Mouse (Mus musculus) mouse trophoblast stem cell (cell line): ENCODE data around the gene Trio.

Experiments used
- in situ Hi-C, 2 experiments: fragments of 300-500 bp; cut with MseI, MboI; formaldehyde crosslinking; loops; 2 replicates in 1 of 2; 3 replicates in 1 of 2; pipeline ENCODE4 v1.15.1; 2025

The Trio gene

DNA sequence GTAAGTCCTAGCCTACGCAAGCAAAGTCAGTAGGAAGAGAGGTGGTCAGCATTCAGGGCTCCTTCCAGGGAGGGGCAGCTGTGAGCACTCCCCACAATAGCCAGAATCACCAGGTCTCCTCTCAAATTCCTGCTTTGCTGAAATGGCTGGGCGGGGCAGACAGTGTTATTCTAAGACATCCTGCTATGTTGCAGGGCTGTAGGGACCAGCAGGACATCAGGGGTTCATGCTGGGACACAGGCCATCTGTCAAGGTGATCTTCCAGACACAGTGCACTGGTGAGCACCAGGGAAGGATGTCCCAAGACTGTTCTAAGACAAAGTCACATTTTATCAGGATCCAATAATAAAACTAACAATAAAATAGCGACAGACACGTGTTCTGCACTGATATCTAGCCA, 224.5 kb downstream of the Trio start:
- in situ Hi-C loops, result no loop called here

DNA sequence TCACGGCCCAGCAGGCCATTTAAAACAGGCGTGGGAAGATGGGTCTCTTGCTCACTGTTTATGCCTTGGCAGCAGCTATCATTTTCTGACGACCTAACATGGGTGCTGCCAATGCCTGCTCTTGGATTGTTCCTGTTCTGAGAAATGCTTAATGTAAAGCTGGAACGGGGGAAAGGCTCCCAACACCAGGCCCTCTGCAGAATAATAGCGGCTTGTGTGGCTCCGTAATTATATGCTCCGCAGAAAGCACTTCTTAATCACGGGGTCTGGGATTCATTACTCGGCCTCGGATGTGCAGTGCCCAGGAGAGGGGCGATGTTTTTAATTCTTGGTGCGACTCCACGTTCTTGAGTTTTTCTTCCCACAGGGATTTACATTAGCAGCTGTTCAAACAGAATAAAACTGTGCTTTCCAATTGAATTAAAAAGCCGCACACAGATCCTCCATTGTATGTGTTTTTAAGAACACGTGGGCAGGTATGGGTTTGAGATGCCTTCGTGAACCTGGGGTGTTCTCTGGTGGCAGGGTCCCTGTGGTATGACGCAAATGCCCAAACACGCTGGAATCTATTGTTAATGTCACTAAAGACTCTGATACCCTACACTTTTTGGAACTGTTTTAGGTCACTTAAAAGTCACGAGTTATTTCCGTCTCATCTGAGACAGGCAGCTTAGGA, 228.0 kb downstream of the Trio start:
- in situ Hi-C loops, result no loop called here

DNA sequence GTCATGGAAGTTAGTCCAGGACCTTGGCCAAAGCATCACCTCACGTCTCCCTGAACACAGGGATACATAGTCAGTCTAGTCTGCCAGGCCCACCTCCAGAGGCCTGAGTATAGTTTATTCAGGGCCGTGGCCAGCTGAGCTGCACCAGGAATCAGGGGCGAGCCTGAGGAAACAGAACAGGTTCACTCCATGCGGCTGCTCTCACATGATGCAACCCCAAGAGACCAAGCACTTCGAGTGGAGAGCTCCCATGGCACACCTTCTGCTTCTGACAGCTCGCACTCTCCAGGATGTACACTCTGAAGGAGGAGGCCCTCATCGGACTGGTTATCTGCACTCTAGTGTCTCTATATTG, 228.8 kb downstream of the Trio start:
- in situ Hi-C loops, result no loop called here

DNA sequence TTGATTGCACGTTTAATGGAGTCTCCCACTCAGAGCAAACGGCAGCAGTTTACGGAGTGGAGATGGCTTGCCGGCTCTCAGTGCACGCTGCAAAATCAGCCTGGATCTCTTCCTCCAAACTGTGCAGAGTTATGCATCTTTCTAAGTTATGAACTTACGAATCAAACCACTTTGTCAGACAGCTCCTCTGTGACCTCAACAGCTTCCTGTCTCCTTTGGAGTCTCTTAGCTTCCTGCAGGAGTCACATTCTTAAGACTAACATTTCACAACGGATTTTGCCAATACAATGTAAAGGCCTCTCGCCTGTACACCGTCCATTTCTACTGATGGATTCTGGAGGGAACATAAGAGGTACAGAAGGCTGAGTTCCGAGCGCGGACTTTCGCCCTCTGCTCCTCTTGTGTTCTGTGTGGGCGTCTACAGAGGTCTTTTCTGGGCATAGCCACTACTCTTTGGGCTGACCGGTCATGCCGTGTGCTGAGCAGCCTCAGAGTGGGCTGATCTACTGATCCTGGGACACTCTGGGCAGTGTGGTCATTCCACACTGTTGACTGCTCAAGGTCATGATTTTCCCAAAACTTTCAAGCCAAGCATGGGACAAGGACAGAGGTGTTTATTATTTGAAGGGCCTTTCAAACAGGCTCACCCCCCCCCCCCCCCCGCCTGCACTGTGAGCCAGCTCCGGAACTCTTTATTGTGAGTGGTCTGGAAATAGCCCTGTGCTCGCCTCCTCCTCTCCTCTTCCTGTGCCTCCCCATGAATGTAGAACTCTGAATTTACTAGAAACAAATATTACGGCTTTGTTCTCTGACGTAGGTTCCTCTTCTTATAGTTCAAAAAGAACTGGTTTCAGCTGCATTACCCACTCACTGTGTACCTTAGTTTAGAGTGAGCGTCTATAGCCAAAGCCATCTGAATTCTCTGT, 229.4 kb downstream of the Trio start:
- in situ Hi-C loops, result no loop called here

DNA sequence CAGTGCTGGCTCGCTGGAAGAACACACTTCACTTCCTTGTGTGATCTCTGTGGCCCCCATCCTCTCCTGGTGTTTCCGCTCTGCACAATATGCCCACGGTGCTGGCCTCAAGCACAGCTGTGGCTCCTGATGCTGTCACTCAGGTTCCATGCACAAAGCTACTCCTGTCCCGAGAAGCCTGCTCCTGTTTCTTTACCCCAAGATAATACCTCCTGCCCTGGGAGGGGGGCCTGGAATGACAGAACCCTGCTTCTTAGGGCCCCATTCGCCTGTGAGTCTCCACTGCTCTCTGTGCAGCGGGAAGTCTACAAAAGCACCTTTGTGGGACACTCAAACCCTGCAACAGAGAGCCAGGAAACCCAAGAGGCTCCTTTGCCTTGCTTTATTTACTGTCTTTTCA, 232.4 kb downstream of the Trio start:
- in situ Hi-C loops, result no loop called here

GRCm38 (mm10) chr15:27792473-27792872, 233.2 kb downstream of the Trio start:
- in situ Hi-C loops, result no loop called here

DNA sequence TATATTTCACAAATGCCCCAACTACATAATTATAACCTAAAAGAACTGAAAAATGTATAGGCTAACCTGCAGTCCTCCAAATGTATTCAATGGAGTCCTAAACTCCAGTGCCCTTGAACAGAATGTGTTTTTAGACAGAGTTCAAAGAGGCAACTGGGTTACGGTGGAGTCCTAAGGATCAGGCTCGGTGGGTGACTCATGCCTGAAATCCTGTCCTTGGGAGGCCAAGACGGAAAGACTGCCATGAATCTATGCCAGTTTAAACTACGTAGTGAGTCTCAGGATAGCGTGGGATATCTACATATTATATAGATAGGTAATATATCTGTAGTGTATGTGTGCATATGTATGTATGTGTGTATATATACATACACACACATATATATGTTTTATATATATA, 234.5 kb downstream of the Trio start:
- in situ Hi-C loops, result no loop called here

DNA sequence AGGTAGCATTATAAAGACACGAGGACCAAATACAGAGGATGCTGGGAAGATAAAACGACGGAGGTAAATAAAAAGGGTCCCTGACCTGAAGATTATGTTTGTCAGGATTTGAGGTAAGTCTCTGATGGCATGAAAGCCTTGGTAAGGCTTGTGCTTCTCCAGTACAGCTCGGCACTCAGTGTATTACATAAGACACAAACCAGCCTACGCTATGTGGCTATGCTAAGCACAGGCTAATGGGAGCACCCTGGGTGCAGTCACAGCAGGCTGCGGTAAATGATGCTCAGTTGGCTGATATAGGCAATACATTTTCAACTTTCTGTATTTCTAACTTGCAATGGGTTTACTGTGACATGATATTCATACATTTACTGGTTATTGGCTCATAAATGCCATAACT, 234.9 kb downstream of the Trio start:
- in situ Hi-C loops, result no loop called here

DNA sequence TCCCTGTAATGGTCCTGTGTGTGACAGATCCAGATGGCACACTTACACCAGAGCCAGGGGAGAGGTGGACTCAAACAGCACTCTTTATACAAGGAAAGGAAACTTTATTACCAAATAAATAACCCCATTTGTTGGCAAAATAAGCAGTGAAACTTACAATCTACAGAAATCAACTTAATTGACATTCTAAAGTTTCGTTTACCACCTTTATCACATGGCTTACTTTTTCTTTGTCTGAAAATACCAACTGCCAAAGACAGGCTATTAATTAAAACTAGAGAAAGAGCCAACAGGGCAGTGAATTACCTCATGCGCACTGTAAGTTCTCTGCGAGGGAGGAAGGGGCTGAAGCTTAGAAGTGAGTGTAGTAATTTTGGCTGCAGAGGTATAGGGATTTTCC, 236.3 kb downstream of the Trio start:
- in situ Hi-C loops, result no loop called here

- in situ Hi-C loops, result no loop called here
These were observed 237.4 kb downstream of the Trio start for GRCm38 (mm10) chr15:27788122-27788759.

DNA sequence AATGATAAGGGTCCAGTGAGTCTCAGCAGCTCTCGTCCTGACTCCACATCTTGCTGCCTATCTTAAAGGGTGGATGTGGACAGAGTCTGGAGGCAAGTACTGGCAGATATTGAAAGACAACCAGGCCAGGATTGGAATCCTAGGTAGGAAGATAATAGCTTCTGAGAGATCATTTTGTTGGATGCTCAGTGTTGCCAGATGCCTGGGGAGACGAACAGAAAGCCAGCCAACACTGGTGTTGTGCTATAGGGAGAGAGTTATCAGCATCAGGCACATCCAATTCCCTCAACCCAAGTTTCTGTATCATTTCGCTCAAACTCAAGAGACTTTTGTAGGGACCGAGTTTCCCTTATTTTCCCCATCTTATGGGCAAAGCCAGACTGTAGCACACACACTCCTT, 238.5 kb downstream of the Trio start:
- in situ Hi-C loops, result no loop called here

DNA sequence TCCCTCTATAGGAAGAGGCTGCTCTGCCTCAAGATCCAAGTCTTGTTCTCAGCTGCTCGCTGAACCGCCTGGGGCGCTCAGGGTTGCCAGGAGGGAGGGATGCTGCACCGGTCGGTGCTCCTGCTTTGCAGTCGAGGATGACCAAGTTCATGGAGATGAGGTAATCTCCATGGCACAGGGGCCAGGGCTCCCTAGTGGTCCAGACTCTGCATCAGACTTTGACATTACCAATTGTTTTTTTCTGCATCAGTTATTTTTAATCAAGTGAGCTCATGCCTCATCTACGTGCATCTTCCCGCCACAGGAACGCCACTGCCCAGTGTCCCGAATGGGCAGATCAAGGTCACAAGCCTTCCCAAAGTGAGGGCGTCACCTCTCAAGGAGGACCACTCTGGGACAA, 239.2 kb downstream of the Trio start:
- in situ Hi-C loops, result no loop called here

GRCm38 (mm10) chr15:27785280-27786001, 240.2 kb downstream of the Trio start:
- in situ Hi-C loops, result no loop called here

- in situ Hi-C loops, result no loop called here
These were observed 241.5 kb downstream of the Trio start for GRCm38 (mm10) chr15:27784126-27784563.

DNA sequence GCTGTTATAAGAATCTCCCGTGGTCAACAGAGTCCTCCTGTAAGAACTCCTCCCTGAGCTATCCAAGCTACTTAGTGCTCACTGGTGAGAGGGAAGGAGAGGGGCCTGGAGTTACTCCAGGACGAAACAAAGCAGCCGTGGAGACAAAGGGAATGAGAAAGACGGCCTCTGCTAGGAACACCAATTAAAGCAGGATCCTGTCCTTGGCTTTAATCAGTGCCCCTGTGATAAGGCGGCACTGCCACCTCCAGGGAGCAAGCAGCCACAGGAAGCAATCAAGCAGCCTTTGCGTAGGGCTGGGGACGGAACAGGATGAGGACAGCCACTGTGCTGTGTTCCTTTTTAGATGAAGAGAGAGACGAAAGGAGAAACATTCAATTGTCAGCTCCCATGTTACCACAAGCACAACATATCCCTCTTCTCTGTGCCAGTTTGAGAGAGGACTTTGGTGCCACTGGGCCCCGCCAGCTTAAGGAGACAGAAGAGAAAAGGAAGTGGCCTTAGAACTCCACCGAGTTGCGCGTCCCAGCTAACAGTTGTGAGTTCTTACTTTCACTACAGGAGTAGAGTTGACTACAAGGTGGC, 242.0 kb downstream of the Trio start:
- in situ Hi-C loops, result no loop called here

- in situ Hi-C loops, result no loop called here
These were observed 242.6 kb downstream of the Trio start for GRCm38 (mm10) chr15:27783092-27783491.

GRCm38 (mm10) chr15:27782383-27783036, 243.1 kb downstream of the Trio start:
- in situ Hi-C loops, result no loop called here

DNA sequence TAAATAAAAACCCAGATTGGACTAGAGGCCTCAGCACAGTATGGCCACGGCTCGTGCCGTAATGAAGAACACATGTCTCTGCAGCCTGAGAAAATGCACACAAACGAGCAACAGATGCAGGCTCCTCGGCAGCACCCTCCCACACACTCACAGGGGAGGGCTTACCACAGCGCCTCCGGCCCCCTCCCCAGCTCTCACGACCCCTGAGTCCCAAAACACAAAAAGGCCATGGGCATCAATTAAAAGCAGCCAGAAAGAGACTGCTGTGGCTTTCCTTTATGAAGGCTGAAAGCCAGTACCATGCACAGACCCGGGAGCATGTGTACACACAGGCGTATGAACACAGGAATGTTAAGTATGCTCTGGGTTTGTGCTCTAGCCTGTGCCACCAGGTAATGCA, 245.8 kb downstream of the Trio start:
- in situ Hi-C loops, result no loop called here

DNA sequence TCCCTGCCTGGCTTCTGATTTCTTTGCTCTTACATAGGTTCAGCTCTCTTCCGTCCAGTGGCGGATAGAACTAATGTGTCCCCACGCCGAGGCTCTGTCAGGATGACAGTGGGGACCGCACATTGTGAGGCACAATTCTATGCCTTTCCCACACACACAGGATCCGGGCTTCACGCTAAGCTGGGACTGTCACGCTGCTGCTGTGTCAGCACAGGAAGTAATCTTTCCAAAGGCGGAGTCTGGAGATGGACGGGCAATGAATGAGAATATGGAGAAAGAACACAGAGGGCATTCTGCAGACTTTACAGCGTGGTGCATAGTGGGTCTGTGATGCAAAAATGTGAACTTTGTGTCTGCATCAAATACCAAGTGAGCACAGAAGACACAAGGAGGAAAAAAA, 246.2 kb downstream of the Trio start:
- in situ Hi-C loops, result no loop called here

GRCm38 (mm10) chr15:27778256-27778655, 247.4 kb downstream of the Trio start:
- in situ Hi-C loops, result no loop called here
